Mouse (Mus musculus) neural tube, embryonic 14.5 days (tissue): ENCODE results near the gene Rab9. TPM values are rescaled to one million over a fixed set of nuclear protein-coding genes. Genes with fewer than 3 reads are reported as not detected.
A peak's percentile ranks its signal among the peaks of the same experiment; 100 is the strongest.
"Not testable (repeated sequence)": the region's sequence is repeated elsewhere in the genome, so short reads cannot be mapped to it uniquely, and the experiment has no call there.

Experiments used
- ATAC-seq: fragments of 200-750 bp; cut with Nextera tagmentation; 2 replicates; pipeline ENCODE4 v1.8.0; 2017; ENCODE audit warnings: low read depth, mild to moderate bottlenecking, moderate TSS enrichment, moderate library complexity
- H3K27ac ChIP-seq: fragments of 300-500 bp; sonication (generic); 2 replicates; pipeline ENCODE4 v1.5.1; 2014; ENCODE audit warnings: low read depth, mild to moderate bottlenecking, control low read depth, low read length, moderate library complexity, mixed read lengths
- H3K27me3 ChIP-seq: fragments of 300-500 bp; sonication (generic); 2 replicates; pipeline ENCODE4 v1.6.1; 2014; ENCODE audit warnings: low read length; ENCODE audit not compliant: control insufficient read depth, insufficient read depth
- H3K36me3 ChIP-seq: fragments of 300-500 bp; sonication (generic); 2 replicates; pipeline ENCODE4 v1.6.1; 2014; ENCODE audit warnings: low read length, mixed read lengths; ENCODE audit not compliant: control insufficient read depth, insufficient read depth
- H3K4me1 ChIP-seq: fragments of 300-500 bp; sonication (generic); 2 replicates; pipeline ENCODE4 v1.6.1; 2014; ENCODE audit warnings: low read length; ENCODE audit not compliant: control insufficient read depth, insufficient read depth
- H3K4me2 ChIP-seq: fragments of 300-500 bp; sonication (generic); 2 replicates; pipeline ENCODE4 v1.6.1; 2014; ENCODE audit warnings: mild to moderate bottlenecking, low read depth, low read length, control low read depth
- H3K4me3 ChIP-seq: fragments of 300-500 bp; sonication (generic); 2 replicates; pipeline ENCODE4 v1.5.1; 2014; ENCODE audit warnings: low read depth, low read length, control low read depth, mixed read lengths
- H3K9ac ChIP-seq: fragments of 300-500 bp; sonication (generic); replicated peaks from 2 replicates; pipeline ENCODE4 v1.6.1; 2014; ENCODE audit warnings: low read depth, mild to moderate bottlenecking, control low read depth, low read length, mixed read lengths
- H3K9me3 ChIP-seq: fragments of 300-500 bp; sonication (generic); 2 replicates; pipeline ENCODE4 v1.6.1; 2016; ENCODE audit warnings: low read length; ENCODE audit not compliant: control insufficient read depth
- WGBS: fragments of 180-500 bp; shearing (Covaris S2); extraction: QIAGEN DNeasy Blood & Tissue Kit; methylation state at CpG from one replicate; pipeline ENCODE4 v1.1.7; 2014; 5-methylcytosine and 5-hydroxymethylcytosine counted together
- polyA plus RNA-seq: library from polyadenylated mRNA; unstranded; fragments of >200 nt; fragmentation: Nextera tagmentation; extraction: Ambion mirVana; gene quantifications from 2 replicates; pipeline ENCODE4 v1.2.1, GENCODE M21; 2014

The Rab9 gene
- polyA plus RNA-seq, result 63.8 and 70.9 TPM in 2 replicates

DNA sequence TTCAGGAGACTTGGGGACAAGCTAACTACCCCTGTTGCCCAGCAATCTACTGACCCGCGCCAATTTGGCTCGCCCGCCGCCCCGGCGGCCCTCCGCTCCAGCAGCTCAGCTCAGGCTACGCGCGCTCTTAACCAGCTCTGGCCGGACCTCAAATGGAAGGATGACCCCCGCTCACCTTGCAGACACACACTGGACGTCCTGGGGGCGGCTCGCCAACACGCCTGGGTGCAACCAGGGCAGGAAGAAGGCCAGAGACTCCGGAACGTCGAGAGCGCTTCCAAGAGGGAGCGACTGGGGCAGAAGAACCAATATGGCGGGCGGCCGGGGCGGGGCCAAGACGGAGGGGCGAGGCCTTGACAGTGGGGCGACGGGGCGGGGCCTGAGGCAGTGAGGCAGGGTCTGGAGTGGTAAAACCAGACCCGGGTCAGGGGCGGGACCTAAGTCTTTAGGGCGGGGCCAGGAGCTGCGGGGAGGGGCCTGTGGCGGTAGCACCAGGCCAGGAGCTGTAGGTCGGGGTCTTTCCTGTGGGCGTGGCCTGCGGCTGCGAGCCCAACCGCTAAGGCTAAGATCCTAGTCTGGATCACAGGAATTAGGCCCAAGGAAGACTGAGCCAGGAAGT, at the start of gene Rab9:
Gene Rab9, minus strand, starts transcription at position 503 of the 619 bp plus-strand sequence.
- no peaks in the 10 kb centered on the region for H3K9me3 ChIP-seq
- H3K27me3 ChIP-seq, result no peaks in the 10 kb centered on the region
- peak within 1 kb of the TSS; percentile 61 for H3K4me2 ChIP-seq
- peak within 1 kb of the TSS; percentile 58 for H3K4me3 ChIP-seq
- no peaks in the 10 kb centered on the region; the same call in 1 of the 2 replicates for H3K4me1 ChIP-seq
- ATAC-seq, result peak; percentile 98
- H3K9ac ChIP-seq, result peak within 1 kb of the TSS; percentile 59
- peak within 1 kb of the TSS; percentile 66 for H3K27ac ChIP-seq
- WGBS, result 16% methylated on average over 40 of the region's 41 CpGs
- no peaks in the 10 kb centered on the region for H3K36me3 ChIP-seq

DNA sequence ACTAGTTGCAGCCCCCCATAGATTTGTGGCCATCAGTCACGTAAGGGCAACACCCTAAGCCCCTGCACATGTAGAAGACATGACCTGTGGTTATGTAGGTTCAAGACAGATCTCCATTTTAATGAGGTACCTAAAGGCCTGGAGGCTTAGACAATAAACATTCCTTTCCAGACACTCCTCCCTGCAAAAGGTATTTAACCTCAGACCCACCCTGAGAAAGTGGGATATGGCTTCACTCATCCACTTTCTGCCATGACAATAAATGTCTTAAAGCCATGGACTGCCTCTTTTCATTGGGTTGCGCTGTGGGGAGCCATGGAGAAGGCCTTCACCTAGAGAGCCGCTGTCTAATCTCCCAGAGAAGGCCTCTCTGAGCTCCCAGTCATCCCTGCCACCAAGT, 48.5 kb upstream of the Rab9 start:
- Histone ChIP-seq H3K4me3 (no peak overlapping the region), H3K4me2 (no peak overlapping the region), H3K4me1 (no peaks in the 10 kb centered on the region), H3K27ac (no peak overlapping the region), H3K27me3 (no peaks in the 10 kb centered on the region), H3K36me3 (no peaks in the 10 kb centered on the region), H3K9ac (no peak overlapping the region), H3K9me3 (no peaks in the 10 kb centered on the region)
- ATAC-seq, result no peak
- WGBS, result 95% methylated on average over 3 of the region's 3 CpGs

DNA sequence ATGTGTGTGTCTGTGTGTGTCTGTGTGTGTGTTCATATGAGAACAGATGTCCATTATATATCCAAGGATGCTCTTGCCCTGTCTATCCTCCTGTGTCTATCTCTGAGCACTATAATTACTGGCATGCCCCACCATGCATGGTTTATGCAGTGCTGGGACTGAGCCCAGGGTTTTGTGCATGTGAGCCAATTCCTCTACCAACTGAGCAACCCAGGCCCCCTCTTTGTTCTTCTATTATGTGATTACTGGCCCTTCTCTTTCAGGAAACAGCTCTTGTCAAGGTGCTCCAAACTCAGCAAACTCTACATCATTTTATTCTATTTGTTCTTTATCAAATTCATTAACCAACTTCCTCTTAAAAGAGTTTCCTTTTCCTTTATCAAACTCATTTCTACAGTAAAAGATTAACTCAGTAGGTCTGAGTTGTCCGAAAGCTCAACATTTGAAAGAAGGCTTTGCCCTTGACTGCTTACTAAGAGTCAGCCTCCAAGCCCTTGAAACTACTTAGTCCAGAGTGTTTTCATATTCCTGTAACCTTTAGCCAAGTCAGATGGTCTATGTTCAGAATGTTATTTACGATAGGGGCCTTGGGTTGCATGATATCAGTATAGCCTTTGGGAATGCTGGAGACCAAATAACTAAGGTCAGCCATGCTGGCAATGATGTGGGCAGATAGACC, 46.1 kb upstream of the Rab9 start:
- ATAC-seq, result no peak
- WGBS, result 96% methylated on average over 2 of the region's 2 CpGs
- Histone ChIP-seq H3K4me1 (no peaks in the 10 kb centered on the region), H3K27me3 (no peaks in the 10 kb centered on the region), H3K4me3 (no peak overlapping the region), H3K4me2 (no peak overlapping the region), H3K9ac (no peak overlapping the region), H3K27ac (no peak overlapping the region), H3K9me3 (no peaks in the 10 kb centered on the region), H3K36me3 (no peaks in the 10 kb centered on the region)

DNA sequence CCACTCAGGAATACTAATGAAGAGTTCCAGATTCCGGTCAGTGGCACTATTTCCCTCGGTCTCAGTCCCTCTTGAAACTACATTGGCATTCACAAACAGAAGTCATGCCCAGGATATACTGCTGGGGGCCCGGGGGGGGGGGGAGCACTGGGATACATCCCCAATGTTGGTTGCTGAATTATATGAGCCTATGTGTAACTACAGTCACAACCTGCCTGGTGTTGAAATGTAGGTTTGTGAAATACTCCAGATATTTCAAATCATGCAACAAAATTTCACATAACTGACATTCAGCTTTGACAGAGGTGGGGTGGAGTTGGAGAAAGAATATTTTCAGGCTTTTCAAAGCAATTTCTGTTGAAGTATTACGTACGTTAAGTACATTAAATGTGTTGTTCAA, 41.1 kb upstream of the Rab9 start:
- Histone ChIP-seq H3K4me2 (no peak overlapping the region), H3K4me3 (no peak overlapping the region), H3K9ac (no peak overlapping the region), H3K9me3 (no peaks in the 10 kb centered on the region), H3K27me3 (no peaks in the 10 kb centered on the region), H3K4me1 (no peaks in the 10 kb centered on the region), H3K27ac (no peak overlapping the region), H3K36me3 (no peaks in the 10 kb centered on the region)
- 84% methylated on average over 5 of the region's 5 CpGs for WGBS
- no peak for ATAC-seq

DNA sequence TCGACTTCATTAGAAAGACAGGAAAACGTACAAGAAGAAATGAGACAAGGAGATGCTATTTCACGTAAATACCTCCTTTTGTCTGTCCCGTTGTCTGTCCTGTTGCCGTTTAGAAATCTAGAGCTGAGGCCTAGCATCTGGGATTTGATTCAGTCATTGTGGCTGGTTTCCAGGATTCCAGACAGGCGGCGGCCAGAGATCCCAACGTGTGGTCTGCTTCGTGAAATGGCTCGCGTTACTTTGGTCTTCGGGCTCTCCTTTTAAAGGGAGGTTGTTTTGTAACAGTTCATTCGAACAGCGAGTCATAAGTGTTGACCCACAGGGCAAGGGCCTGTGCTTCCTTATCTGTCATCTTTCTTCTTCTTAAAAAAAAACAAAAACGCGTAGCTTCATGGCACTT, 38.7 kb upstream of the Rab9 start, which contains the start of gene Tceanc:
Gene Tceanc, minus strand, starts transcription at position 223 of the 400 bp plus-strand sequence.
- Histone ChIP-seq H3K4me3 (no peak within 1 kb of the TSS), H3K27me3 (no peaks in the 10 kb centered on the region), H3K4me1 (no peaks in the 10 kb centered on the region), H3K36me3 (no peaks in the 10 kb centered on the region), H3K4me2 (no peak within 1 kb of the TSS), H3K9ac (no peak within 1 kb of the TSS), H3K27ac (no peak within 1 kb of the TSS), H3K9me3 (no peaks in the 10 kb centered on the region)
- no peak for ATAC-seq
- WGBS, result 80% methylated on average over 16 of the region's 16 CpGs

DNA sequence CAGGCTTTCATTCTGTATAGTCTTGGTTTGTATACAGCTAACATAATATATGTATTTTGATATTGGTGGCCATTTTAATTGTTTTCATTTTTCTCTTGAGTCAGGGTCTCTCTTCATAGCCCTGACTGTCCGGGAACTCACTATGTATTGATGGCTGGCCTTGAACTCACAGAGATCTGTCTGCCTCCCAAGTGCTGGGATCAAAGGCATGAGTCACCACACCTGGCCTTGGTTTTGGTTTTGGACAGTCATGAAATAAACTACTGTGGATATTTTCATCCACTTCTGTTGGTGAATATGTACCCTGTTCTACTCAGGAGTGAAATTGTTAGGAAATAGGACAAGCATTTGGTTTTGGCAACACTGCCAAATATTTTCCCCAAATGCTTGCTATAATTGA, 37.0 kb upstream of the Rab9 start:
- Histone ChIP-seq H3K27me3 (no peaks in the 10 kb centered on the region), H3K36me3 (no peaks in the 10 kb centered on the region), H3K9ac (no peak overlapping the region), H3K4me2 (no peak overlapping the region), H3K4me3 (no peak overlapping the region), H3K4me1 (no peaks in the 10 kb centered on the region), H3K9me3 (no peaks in the 10 kb centered on the region), H3K27ac (no peak overlapping the region)
- 100% methylated on average over 1 of the region's 1 CpGs for WGBS
- no peak for ATAC-seq

DNA sequence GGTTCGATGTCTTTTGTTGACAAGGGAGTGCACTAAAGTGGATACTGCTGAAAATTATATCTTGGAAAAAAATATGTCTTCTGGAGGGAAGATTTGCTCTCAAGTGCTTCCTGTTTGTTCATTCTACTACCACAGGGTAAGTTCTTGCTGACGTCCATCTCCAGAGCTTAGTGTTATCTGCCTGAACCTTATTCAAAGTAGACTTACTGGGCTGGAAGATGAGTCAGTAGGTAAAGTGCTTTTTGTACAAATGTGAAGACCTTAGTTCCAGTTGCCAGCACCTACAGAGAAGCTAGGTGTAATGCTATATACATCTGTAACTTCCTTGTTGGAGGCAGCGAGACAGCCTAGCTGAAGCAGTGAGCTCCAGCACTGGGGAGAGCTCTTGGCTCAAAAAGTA, 36.3 kb upstream of the Rab9 start:
- H3K4me1 ChIP-seq, result no peaks in the 10 kb centered on the region
- no peak overlapping the region for H3K4me2 ChIP-seq
- no peaks in the 10 kb centered on the region for H3K9me3 ChIP-seq
- H3K9ac ChIP-seq, result no peak overlapping the region
- H3K27ac ChIP-seq, result no peak overlapping the region
- ATAC-seq, result no peak
- no peak overlapping the region for H3K4me3 ChIP-seq
- no peaks in the 10 kb centered on the region for H3K27me3 ChIP-seq
- WGBS, result 91% methylated on average over 3 of the region's 3 CpGs
- no peaks in the 10 kb centered on the region for H3K36me3 ChIP-seq

DNA sequence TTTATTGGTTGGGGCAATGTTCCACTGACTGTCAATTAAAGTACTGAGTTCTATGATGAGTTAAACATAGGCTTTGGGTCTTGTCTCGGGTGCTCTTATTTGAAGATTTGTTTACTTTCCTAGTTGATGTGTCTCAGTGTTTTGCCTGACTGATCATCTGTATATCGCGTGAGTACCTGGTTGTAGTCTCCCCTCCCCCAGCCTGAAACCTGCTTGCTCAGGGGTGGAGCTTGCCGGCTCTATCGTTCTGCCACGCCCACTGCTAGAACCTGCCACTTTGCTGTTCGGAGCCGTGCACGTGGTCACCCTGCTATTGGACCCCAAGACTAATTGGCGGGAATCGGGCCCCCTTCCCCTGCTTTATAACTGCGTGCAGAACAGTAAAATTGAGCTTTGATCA, 34.4 kb upstream of the Rab9 start:
- not testable (repeated sequence) for H3K9me3 ChIP-seq, H3K27ac ChIP-seq, H3K4me1 ChIP-seq, H3K9ac ChIP-seq, H3K36me3 ChIP-seq, ATAC-seq, H3K4me3 ChIP-seq, H3K27me3 ChIP-seq
- 30% methylated on average over 12 of the region's 12 CpGs for WGBS
- peak overlapping the region; percentile 4; the same call in 1 of the 2 replicates for H3K4me2 ChIP-seq

DNA sequence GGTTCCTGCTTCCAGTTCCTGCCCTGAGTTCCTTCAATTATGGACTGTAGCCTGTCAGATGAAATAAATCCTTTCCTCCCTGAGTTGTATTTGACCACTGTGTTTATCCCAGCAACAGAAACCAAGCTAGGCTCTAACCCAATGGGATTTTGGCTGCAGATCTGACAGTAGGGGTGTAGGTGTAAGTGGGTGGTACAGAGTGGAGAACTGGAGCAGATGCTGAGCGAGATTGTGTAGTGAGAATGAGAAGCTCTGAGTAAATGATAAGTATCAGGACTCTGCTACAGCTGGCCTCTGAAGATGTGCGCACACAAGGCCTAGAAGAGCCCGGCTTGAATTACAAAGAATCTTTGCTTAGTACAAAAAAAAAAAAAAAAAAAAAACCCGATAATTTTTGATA, 32.4 kb upstream of the Rab9 start:
- Histone ChIP-seq H3K27ac (no peak overlapping the region), H3K4me1 (peaks cover 4% of the 10 kb centered on the region; the same call in 1 of the 2 replicates), H3K36me3 (no peaks in the 10 kb centered on the region), H3K27me3 (no peaks in the 10 kb centered on the region), H3K9ac (no peak overlapping the region), H3K4me2 (no peak overlapping the region), H3K9me3 (no peaks in the 10 kb centered on the region), H3K4me3 (no peak overlapping the region)
- WGBS, result 96% methylated on average over 4 of the region's 4 CpGs
- ATAC-seq, result no peak
